ENCODE assay signal across 16 mouse cellular contexts in genomic region chr17:78213128-78213527, GRCm38 (mm10). TPM values are rescaled to one million over a fixed set of nuclear protein-coding genes. Genes with fewer than 3 reads are reported as not detected.
A peak's percentile ranks its signal among the peaks of the same experiment; 100 is the strongest.
DNase-seq lines count a peak whose midpoint lies in the region; ATAC-seq and TF ChIP-seq lines count a peak whose summit lies in the region.
"Had no signal": no experiment of that assay in that cellular context is flagged by ENCODE, and none has a peak within 500 bp of the region (broad histone marks: within the 10 kb centered on the region; RNA-seq: fewer than 3 reads in every experiment).

No protein-coding gene starts in this region.

- H3K36me3 ChIP-seq in forebrain, embryonic 11.5 days (ENCODE audit: control insufficient read depth, insufficient read depth, low read length): no peaks in the 10 kb centered on the region
- H3K36me3 ChIP-seq: liver, embryonic 13.5 days had no signal

- TF ChIP-seq POLR2A in embryonic fibroblast, embryonic 13.5 days (IDR thresholded peaks at IDR 0.05; ENCODE audit: low read depth, low read length): no peak

- no peak for ATAC-seq in forebrain, embryonic 11.5 days (replicated peaks; ENCODE audit: low FRiP score)

- peak; percentile 42 for DNase-seq in 3T3-L1 (ENCODE audit: low read depth, low spot score)
- peak; percentile 56 for DNase-seq in Muller cell, postnatal 12 days (ENCODE audit: inconsistent ontology term)
- DNase-seq in kidney, postnatal 14 days: peak; percentile 51
- no peak for DNase-seq in thymus, postnatal 0 days (ENCODE audit: low spot score)
- no peak for DNase-seq in layer of hippocampus, adult 2 months (ENCODE audit: low spot score in 2 of 2)
- DNase-seq in forebrain, embryonic 11.5 days (ENCODE audit: low spot score): no peak
- DNase-seq: cerebellum, adult 18-20 months; heart, postnatal 10 days; liver, embryonic 13.5 days; lung, postnatal 10 days; right cerebral cortex, postnatal 25 days; thymus, postnatal 25 days had no signal

- peak overlapping the region; percentile 32 for H3K27ac ChIP-seq in embryonic fibroblast, embryonic 13.5 days (ENCODE audit: insufficient read depth, low read length)
- H3K27ac ChIP-seq in layer of hippocampus, adult 2 months: no peak overlapping the region
- no peak overlapping the region for H3K27ac ChIP-seq in forebrain, embryonic 11.5 days (ENCODE audit: low read depth, low read length)
- H3K27ac ChIP-seq: hindbrain, embryonic 14.5 days; liver, embryonic 13.5 days had no signal

- H3K4me3 ChIP-seq in embryonic fibroblast, embryonic 13.5 days (ENCODE audit: insufficient read depth, low read length): no peak overlapping the region
- H3K4me3 ChIP-seq in layer of hippocampus, adult 2 months: no peak overlapping the region
- H3K4me3 ChIP-seq in forebrain, embryonic 11.5 days (ENCODE audit: low read depth, low read length): no peak overlapping the region
- H3K4me3 ChIP-seq: liver, embryonic 13.5 days; myocyte had no signal

- no peak overlapping the region for H3K9ac ChIP-seq in forebrain, embryonic 11.5 days (ENCODE audit: low read length)
- H3K9ac ChIP-seq: hindbrain, embryonic 14.5 days; liver, embryonic 13.5 days had no signal

- H3K4me2 ChIP-seq in forebrain, embryonic 11.5 days (ENCODE audit: low read depth, low read length, severe bottlenecking): no peak overlapping the region
- H3K4me2 ChIP-seq: hindbrain, embryonic 14.5 days; liver, embryonic 13.5 days had no signal

- H3K27me3 ChIP-seq in forebrain, embryonic 11.5 days (ENCODE audit: control insufficient read depth, insufficient read depth, low read length): no peaks in the 10 kb centered on the region
- H3K27me3 ChIP-seq: CH12.LX; liver, embryonic 13.5 days had no signal

- 68% methylated on average over 6 of the region's 6 CpGs for WGBS in forebrain, embryonic 11.5 days

- peaks cover 23% of the 10 kb centered on the region for H3K4me1 ChIP-seq in embryonic fibroblast, embryonic 13.5 days (ENCODE audit: control insufficient read depth, insufficient read depth, low read length)
- no peaks in the 10 kb centered on the region for H3K4me1 ChIP-seq in forebrain, embryonic 11.5 days (replicated peaks; ENCODE audit: control insufficient read depth, insufficient read depth, low read length)

- no peaks in the 10 kb centered on the region for H3K9me3 ChIP-seq in forebrain, embryonic 11.5 days (ENCODE audit: control insufficient read depth, low read length)
- H3K9me3 ChIP-seq: liver, embryonic 13.5 days had no signal

- TF ChIP-seq CTCF in embryonic fibroblast, embryonic 13.5 days (IDR thresholded peaks at IDR 0.05; ENCODE audit: borderline replicate concordance, insufficient read depth, low read length): no peak
- TF ChIP-seq CTCF in layer of hippocampus, adult 2 months (conservative IDR thresholded peaks at IDR 0.05): no peak

RNA-seq across cellular contexts. Expression of gene Crim1, which starts 13.1 kb away (rescaled TPM):
- 55.2 and 102 TPM in 2 replicates for polyA plus RNA-seq in embryonic fibroblast, embryonic 13.5 days (2011; ENCODE audit: insufficient read length, low read depth, missing spikeins)
- 2.2 and 2.4 TPM in 2 replicates for polyA plus RNA-seq in thymus, postnatal 0 days (2015; fragmentation: Nextera tagmentation; extraction: Ambion mirVana)
- 100 to 1,000 TPM; 138 to 153 TPM for total RNA-seq in layer of hippocampus, adult 2 months (2021)
- polyA plus RNA-seq in forebrain, embryonic 11.5 days (2014; fragmentation: Nextera tagmentation; extraction: Ambion mirVana): 2.7 and 3.7 TPM in 2 replicates

Comparison
In these comparisons a context has a peak if more than half of its experiments do, and no peak if none do; other contexts are left out.
1. DNase-seq: peak in 3T3-L1 (single experiment), Muller cell, postnatal 12 days (single experiment) and kidney, postnatal 14 days (single experiment); none in thymus, postnatal 0 days (single experiment), layer of hippocampus, adult 2 months (0 of 2) and forebrain, embryonic 11.5 days (single experiment).
2. RNA of gene Crim1, which starts 13.1 kb away (polyA plus RNA-seq): 55.2 to 102 TPM in embryonic fibroblast, embryonic 13.5 days; 2.7 to 3.7 TPM in forebrain, embryonic 11.5 days and 2.2 to 2.4 TPM in thymus, postnatal 0 days; every median in the first group is over 10 times any median in the second.